Comparison of ENCODE assay signal across 16 mouse cellular contexts in the genomic region with DNA sequence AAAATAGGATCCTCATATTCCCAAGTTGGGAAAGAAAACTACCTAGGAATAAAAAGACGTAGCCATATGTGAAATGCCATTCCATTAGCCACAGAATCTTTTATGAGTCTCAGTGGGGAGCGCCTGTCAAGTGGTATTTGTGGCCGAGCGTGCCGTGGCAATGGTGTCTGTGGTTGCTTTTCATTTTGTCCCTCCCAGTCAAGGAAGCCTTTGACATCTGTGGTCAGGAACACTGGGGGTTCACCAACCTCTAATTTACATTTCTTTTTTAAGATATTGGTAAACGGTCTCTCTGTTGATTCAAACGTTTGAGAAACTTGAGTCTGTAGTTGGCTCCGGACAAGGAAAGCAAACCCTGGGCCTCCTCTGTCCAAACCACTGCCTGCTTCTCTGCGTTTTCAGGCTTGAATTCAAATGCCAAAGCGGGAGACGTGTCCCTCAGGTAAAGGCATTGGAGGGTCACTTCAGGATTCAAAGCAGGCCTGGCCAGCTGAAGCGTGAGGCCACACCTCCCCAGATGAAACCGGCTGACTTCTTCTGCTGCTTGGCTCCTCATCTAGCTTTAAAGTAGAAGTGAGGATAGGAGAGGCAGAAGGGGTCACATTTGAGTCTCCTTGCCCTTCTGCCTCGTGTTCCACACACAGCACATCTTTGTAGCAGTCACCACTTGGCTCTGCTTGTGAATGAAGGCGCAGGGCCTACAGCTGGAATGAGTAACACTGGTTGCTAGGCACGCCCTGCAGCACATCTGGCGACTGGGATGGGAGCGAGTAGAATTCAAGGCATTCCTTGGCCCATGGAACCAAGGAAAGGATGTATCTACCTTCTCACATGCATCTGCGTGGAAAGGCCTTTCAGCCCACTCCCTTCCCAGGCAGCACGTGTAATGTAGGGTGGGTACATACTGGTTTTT. TPM values are rescaled to one million over a fixed set of nuclear protein-coding genes. Genes with fewer than 3 reads are reported as not detected.
A peak's percentile ranks its signal among the peaks of the same experiment; 100 is the strongest.
DNase-seq lines count a peak whose midpoint lies in the region; ATAC-seq and TF ChIP-seq lines count a peak whose summit lies in the region.
"Had no signal": no experiment of that assay in that cellular context is flagged by ENCODE, and none has a peak within 500 bp of the region (broad histone marks: within the 10 kb centered on the region; RNA-seq: fewer than 3 reads in every experiment).

No protein-coding gene starts in this region.

- no peaks in the 10 kb centered on the region for H3K36me3 ChIP-seq in limb, embryonic 15.5 days
- H3K36me3 ChIP-seq in intestine, embryonic 15.5 days = no peaks in the 10 kb centered on the region
- no peaks in the 10 kb centered on the region for H3K36me3 ChIP-seq in forebrain, embryonic 15.5 days
- H3K36me3 ChIP-seq: heart, embryonic 12.5 days; stomach, embryonic 15.5 days had no signal

- no peak overlapping the region for H3K9ac ChIP-seq in limb, embryonic 15.5 days
- H3K9ac ChIP-seq in intestine, embryonic 15.5 days = no peak overlapping the region
- H3K9ac ChIP-seq in forebrain, embryonic 15.5 days (replicated peaks) = no peak overlapping the region
- H3K9ac ChIP-seq: heart, embryonic 12.5 days; liver, postnatal 0 days; stomach, embryonic 15.5 days had no signal

- H3K4me2 ChIP-seq in limb, embryonic 15.5 days = no peak overlapping the region
- H3K4me2 ChIP-seq in intestine, embryonic 15.5 days (replicated peaks) = no peak overlapping the region
- H3K4me2 ChIP-seq in forebrain, embryonic 15.5 days (replicated peaks) = no peak overlapping the region
- H3K4me2 ChIP-seq: heart, embryonic 12.5 days; stomach, embryonic 15.5 days had no signal

- H3K4me3 ChIP-seq in gastrocnemius, adult 2 months = no peak overlapping the region
- H3K4me3 ChIP-seq in limb, embryonic 15.5 days = no peak overlapping the region
- H3K4me3 ChIP-seq in intestine, embryonic 15.5 days (replicated peaks) = no peak overlapping the region
- no peak overlapping the region for H3K4me3 ChIP-seq in forebrain, embryonic 15.5 days
- H3K4me3 ChIP-seq: heart, embryonic 12.5 days; stomach, embryonic 15.5 days had no signal

- H3K4me1 ChIP-seq in limb, embryonic 15.5 days = peaks cover 9% of the 10 kb centered on the region
- H3K4me1 ChIP-seq in intestine, embryonic 15.5 days (replicated peaks) = 0 out of 2 replicates have a peak, but pooled peaks cover 5% of the 10 kb centered on the region
- H3K4me1 ChIP-seq in forebrain, embryonic 15.5 days = peaks cover 2% of the 10 kb centered on the region; the same call in 1 of the 2 replicates
- H3K4me1 ChIP-seq: stomach, embryonic 15.5 days had no signal

- no peak for TF ChIP-seq CTCF in gastrocnemius, adult 2 months (IDR thresholded peaks at IDR 0.05)

- intact Hi-C loops in gastrocnemius, adult 2 months (cut with DNase I) = no loop called here
- intact Hi-C loops in left cerebral cortex, postnatal 14 days (cut with DNase I) = no loop called here

- H3K9me3 ChIP-seq in limb, embryonic 15.5 days = no peaks in the 10 kb centered on the region
- H3K9me3 ChIP-seq in intestine, embryonic 15.5 days = no peaks in the 10 kb centered on the region
- no peaks in the 10 kb centered on the region for H3K9me3 ChIP-seq in forebrain, embryonic 15.5 days
- H3K9me3 ChIP-seq: heart, embryonic 12.5 days; stomach, embryonic 15.5 days had no signal

- H3K27me3 ChIP-seq in limb, embryonic 15.5 days = no peaks in the 10 kb centered on the region
- H3K27me3 ChIP-seq in intestine, embryonic 15.5 days (replicated peaks) = no peaks in the 10 kb centered on the region
- H3K27me3 ChIP-seq in forebrain, embryonic 15.5 days = no peaks in the 10 kb centered on the region
- H3K27me3 ChIP-seq: heart, embryonic 12.5 days; stomach, embryonic 15.5 days had no signal

- H3K27ac ChIP-seq in gastrocnemius, adult 2 months = no peak overlapping the region
- H3K27ac ChIP-seq in limb, embryonic 15.5 days = no peak overlapping the region; the same call in 1 of the 2 replicates
- no peak overlapping the region for H3K27ac ChIP-seq in intestine, embryonic 15.5 days
- H3K27ac ChIP-seq in forebrain, embryonic 15.5 days (replicated peaks) = no peak overlapping the region
- H3K27ac ChIP-seq: stomach, embryonic 15.5 days had no signal

- 50% methylated on average over 20 of the region's 20 CpGs for WGBS in limb, embryonic 15.5 days
- WGBS in intestine, embryonic 15.5 days = 77% methylated on average over 20 of the region's 20 CpGs
- WGBS in forebrain, embryonic 15.5 days = 72% methylated on average over 20 of the region's 20 CpGs

- DNase-seq in gastrocnemius, adult 2 months = peak; percentile 56
- DNase-seq in gastrocnemius, postnatal 10 days = no peak
- DNase-seq in spleen, postnatal 36 days (ENCODE audit: low spot score in 2 of 2) = peak; percentile 43 to 61
- no peak for DNase-seq in spleen, postnatal 4 days (ENCODE audit: low spot score in 2 of 2)
- DNase-seq in left cerebral cortex, postnatal 14 days (ENCODE audit: low spot score in 2 of 2) = no peak
- DNase-seq: cerebellum, adult 2 months; kidney, adult 11 months; kidney, postnatal 14 days; liver, postnatal 0 days; lung, postnatal 4 days; thymus, postnatal 14 days had no signal

- peak; percentile 12; the same call in 1 of the 2 replicates for ATAC-seq in limb, embryonic 15.5 days (ENCODE audit: insufficient number of reproducible peaks, low FRiP score, low TSS enrichment, low read depth)
- ATAC-seq in intestine, embryonic 15.5 days = no peak
- no peak for ATAC-seq in forebrain, embryonic 15.5 days (replicated peaks)
- ATAC-seq: liver, postnatal 0 days had no signal

RNA-seq across cellular contexts. Expression of a gene that starts 45.0 kb away (rescaled TPM):
- 1 to 10 TPM in 1 of 2 experiments, under 1 TPM in 1; 0.79 to 1.9 TPM for total RNA-seq in gastrocnemius, adult 2 months (2021)
- 1 to 10 TPM; 1.4 to 7.7 TPM for total RNA-seq in gastrocnemius, postnatal 10 days (2021)
- polyA plus RNA-seq in limb, embryonic 15.5 days (2015; fragmentation: Nextera tagmentation; extraction: Ambion mirVana) = 23.6 and 28.3 TPM in 2 replicates
- 21.8 and 22.3 TPM in 2 replicates for polyA plus RNA-seq in intestine, embryonic 15.5 days (2015; fragmentation: Nextera tagmentation; extraction: Ambion mirVana)
- total RNA-seq in left cerebral cortex, postnatal 14 days (2021) = 10 to 100 TPM; 85.0 to 87.5 TPM
- polyA plus RNA-seq in forebrain, embryonic 15.5 days (2015; fragmentation: Nextera tagmentation; extraction: Ambion mirVana) = 47.4 and 49.3 TPM in 2 replicates

Comparison
In these comparisons a context has a peak if more than half of its experiments do, and no peak if none do; other contexts are left out.
1. DNase-seq: peak in gastrocnemius, adult 2 months (single experiment) and spleen, postnatal 36 days (2 of 2); none in gastrocnemius, postnatal 10 days (single experiment), spleen, postnatal 4 days (0 of 2) and left cerebral cortex, postnatal 14 days (0 of 2).
2. RNA of a gene that starts 45.0 kb away (total RNA-seq): 85.0 to 87.5 TPM in left cerebral cortex, postnatal 14 days; 1.4 to 7.7 TPM in gastrocnemius, postnatal 10 days and 0.79 to 1.9 TPM in gastrocnemius, adult 2 months; every median in the first group is over 4 times any median in the second.